Mouse (Mus musculus) lung, adult 2 months (tissue): ENCODE data around the gene Eif2b2. TPM values are rescaled to one million over a fixed set of nuclear protein-coding genes. Genes with fewer than 3 reads are reported as not detected.

Experiments
- DNase-seq: peaks from one replicate; pipeline ENCODE4 v3.0.0; 2022
- H3K4me1 ChIP-seq: fragments of 200-500 bp; 2 replicates; pipeline ENCODE4 v1.6.1; 2011; ENCODE audit warnings: low read length; ENCODE audit not compliant: control insufficient read depth, insufficient read depth
- H3K4me3 ChIP-seq: fragments of 200-500 bp; replicated peaks from 2 replicates; pipeline ENCODE3; 2011; ENCODE audit warnings: low read depth, mild to moderate bottlenecking, control low read depth, low read length; ENCODE audit errors: extremely low read depth
- CTCF ChIP-seq: fragments of 200-500 bp; IDR thresholded peaks from 2 replicates; pipeline ENCODE4 v1.5.1; 2011; ENCODE audit warnings: mild to moderate bottlenecking, low read length, control low read depth; ENCODE audit not compliant: insufficient read depth
- POLR2A ChIP-seq: fragments of 200-500 bp; IDR thresholded peaks from 2 replicates; pipeline ENCODE4 v1.6.1; 2011; ENCODE audit warnings: low read depth, mild to moderate bottlenecking, control low read depth, low read length, borderline replicate concordance; ENCODE audit errors: extremely low read depth
- WGBS: fragments of 180-500 bp; shearing (Covaris S2); methylation state at CpG from one replicate; pipeline ENCODE4 v1.1.7; 2018; 5-methylcytosine and 5-hydroxymethylcytosine counted together
- polyA plus RNA-seq: library from polyadenylated mRNA; depleted of rRNA; stranded (reverse); fragments of >200 nt; gene quantifications from 2 replicates; pipeline ENCODE4 v1.2.3, GENCODE M21; 2012; rRNA removed

Gene Eif2b2
- polyA plus RNA-seq, 1 experiment: 92.1 TPM

DNA sequence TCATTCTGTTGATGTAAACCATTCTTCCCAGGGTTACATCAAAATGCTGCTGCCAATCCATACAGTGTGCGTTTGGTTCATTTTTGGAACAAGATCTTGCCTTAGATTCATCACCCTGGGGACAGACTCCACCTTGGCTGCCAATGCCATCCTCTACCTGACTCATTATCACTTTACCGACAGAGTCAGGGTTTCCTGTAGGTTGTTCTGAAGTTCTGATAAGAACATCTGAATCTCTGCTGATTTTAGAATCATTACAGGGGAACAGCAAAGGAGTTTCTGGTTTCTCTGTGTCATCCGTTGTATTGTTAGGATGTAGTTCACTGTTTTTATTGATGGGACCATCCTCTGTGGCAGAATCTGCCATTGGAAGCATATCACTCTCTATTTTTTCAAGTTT, 47.0 kb downstream of the Eif2b2 start:
- TF ChIP-seq CTCF: no peak
- TF ChIP-seq POLR2A: no peak
- no peak for DNase-seq
- H3K4me1 ChIP-seq: no peaks in the 10 kb centered on the region
- 92% methylated on average over 3 of the region's 3 CpGs for WGBS
- no peak overlapping the region for H3K4me3 ChIP-seq

GRCm38 (mm10) chr12:85269821-85270220, 50.5 kb downstream of the Eif2b2 start:
- Histone ChIP-seq H3K4me3 (no peak overlapping the region), H3K4me1 (no peaks in the 10 kb centered on the region)
- no peak for DNase-seq
- 46% methylated on average over 3 of the region's 3 CpGs for WGBS
- TF ChIP-seq CTCF: no peak
- TF ChIP-seq POLR2A: no peak

DNA sequence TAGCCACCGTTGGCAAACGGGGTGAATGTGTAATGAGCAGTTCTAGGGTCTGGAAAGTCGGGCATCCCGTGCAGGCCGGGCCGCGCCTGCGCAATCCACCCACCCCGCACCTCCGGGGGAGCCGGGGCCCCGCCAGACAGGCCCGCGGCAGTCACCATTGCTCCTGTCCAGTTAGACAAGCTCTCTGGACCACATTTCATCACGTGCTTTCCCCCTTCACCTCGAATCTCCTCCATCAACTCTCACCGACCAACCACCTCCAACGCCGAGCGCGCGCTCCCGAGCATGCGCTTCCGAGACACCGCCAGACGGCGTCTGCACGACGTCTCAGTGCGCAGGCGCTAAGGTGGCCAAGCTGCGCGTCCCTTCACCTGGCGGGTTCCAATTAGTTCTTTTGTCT, 51.0 kb downstream of the Eif2b2 start, which contains the start of gene Mlh3:
Mlh3 (minus strand) TSS at position 281 of the 400 bp plus-strand sequence.
- DNase-seq: peak; percentile 83
- TF ChIP-seq POLR2A (peak; percentile 64; the same call in 1 of the 2 replicates), CTCF (peak; percentile 11; the same call in 1 of the 2 replicates)
- Histone ChIP-seq H3K4me1 (no peaks in the 10 kb centered on the region), H3K4me3 (peak within 1 kb of the TSS; percentile 87)
- 1% methylated on average over 35 of the region's 35 CpGs for WGBS

GRCm38 (mm10) chr12:85271132-85271842, 52.0 kb downstream of the Eif2b2 start:
- H3K4me3 ChIP-seq: no peak overlapping the region
- 68% methylated on average over 7 of the region's 7 CpGs for WGBS
- DNase-seq: no peak
- TF ChIP-seq POLR2A (no peak), CTCF (no peak)
- H3K4me1 ChIP-seq: no peaks in the 10 kb centered on the region

DNA sequence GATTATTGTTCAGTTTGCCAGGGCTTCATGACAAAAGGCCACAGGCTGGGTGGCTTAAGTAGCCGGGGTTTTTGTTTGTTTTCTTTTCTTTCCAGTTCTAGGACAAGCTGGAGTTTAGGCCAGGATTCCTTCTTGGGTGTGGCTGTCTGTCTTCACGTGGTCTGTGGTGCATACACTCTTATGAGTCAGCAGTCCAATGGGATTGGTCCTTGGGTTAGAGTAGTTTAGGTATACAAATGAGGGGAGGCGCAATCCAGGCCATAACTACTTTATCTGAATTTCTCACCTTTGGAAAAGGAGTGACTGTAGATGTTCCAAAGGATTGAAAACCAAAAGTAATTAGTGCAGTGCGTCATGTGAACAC, 52.5 kb downstream of the Eif2b2 start:
- Histone ChIP-seq H3K4me1 (no peaks in the 10 kb centered on the region), H3K4me3 (no peak overlapping the region)
- 53% methylated on average over 4 of the region's 4 CpGs for WGBS
- DNase-seq: no peak
- no peak for TF ChIP-seq POLR2A

DNA sequence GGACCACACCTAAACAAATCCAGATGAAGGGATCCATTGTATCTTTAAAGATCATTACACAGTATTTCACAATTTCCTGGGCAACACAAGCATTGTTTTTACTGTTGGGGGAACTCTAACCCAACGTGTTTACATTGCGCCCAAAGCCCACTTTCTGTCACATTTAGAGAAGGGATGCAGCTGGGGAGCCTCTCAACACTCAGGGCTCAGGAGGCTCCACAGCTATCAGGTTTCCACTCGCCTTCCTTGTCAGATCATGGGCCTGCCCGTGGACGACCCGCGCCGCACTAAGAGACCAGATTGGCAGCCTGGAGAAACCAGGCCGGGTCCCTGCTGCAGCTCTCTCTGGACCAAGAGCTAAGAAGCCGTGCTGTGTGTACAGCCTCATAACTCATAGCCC, 54.2 kb downstream of the Eif2b2 start:
- Histone ChIP-seq H3K4me3 (no peak overlapping the region), H3K4me1 (no peaks in the 10 kb centered on the region)
- WGBS: 61% methylated on average over 10 of the region's 10 CpGs
- no peak for DNase-seq
- TF ChIP-seq POLR2A (no peak), CTCF (no peak)

Other genes starting within 250 kb of the Eif2b2 start
- gene Fcf1, start 248.6 kb upstream of the Eif2b2 start, polyA plus RNA-seq: 18.4 and 34.0 TPM in 2 replicates
- gene Arel1, start 248.6 kb upstream of the Eif2b2 start, polyA plus RNA-seq: 22.9 and 26.9 TPM in 2 replicates
- 12.4 and 16.2 TPM in 2 replicates for gene Ylpm1, start 223.2 kb upstream of the Eif2b2 start, polyA plus RNA-seq
- gene Prox2, start 108.7 kb upstream of the Eif2b2 start, polyA plus RNA-seq: 2.6 and 2.8 TPM in 2 replicates
- 62.8 and 88.7 TPM in 2 replicates for gene Dlst, start 108.6 kb upstream of the Eif2b2 start, polyA plus RNA-seq
- 1.1 and 1.4 TPM in 2 replicates for gene Rps6kl1, start 68.2 kb upstream of the Eif2b2 start, polyA plus RNA-seq
- 3.0 and 3.6 TPM in 2 replicates for gene Pgf, start 41.7 kb upstream of the Eif2b2 start, polyA plus RNA-seq
- 3.7 and 5.5 TPM in 2 replicates for gene Mlh3, start 51.1 kb downstream of the Eif2b2 start, polyA plus RNA-seq
- 6.3 and 8.7 TPM in 2 replicates for gene Acyp1, start 69.0 kb downstream of the Eif2b2 start, polyA plus RNA-seq
- 1.5 and 1.7 TPM in 2 replicates for gene Zc2hc1c, start 69.1 kb downstream of the Eif2b2 start, polyA plus RNA-seq
- 32.7 and 39.7 TPM in 2 replicates for gene Nek9, start 119.9 kb downstream of the Eif2b2 start, polyA plus RNA-seq
- 227 and 239 TPM in 2 replicates for gene Tmed10, start 155.4 kb downstream of the Eif2b2 start, polyA plus RNA-seq